Mouse (Mus musculus): ENCODE data around the gene Blm. TPM values are rescaled to one million over a fixed set of nuclear protein-coding genes. Genes with fewer than 3 reads are reported as not detected.

The Blm gene
- total and polyA plus RNA-seq, 3 experiments: 24.1 to 56.2 (median 36.4) TPM

DNA sequence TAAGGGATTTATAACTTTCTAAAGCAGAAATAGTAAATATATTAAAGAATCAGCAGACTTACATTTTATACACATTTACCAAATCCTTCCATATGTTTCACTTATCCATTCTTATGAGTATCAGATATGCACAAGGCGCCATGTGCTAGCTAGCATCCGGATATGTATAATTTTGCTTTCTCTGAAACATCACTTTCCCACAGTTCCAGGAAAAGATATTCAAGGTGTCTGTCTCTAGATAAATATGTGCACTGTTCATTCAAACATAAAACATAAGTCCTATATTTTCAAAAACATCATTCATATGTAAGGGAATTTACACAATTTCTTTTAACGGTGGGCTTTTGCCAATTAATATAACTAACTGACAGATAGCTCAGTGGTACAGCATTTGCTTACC lies 42.9 kb downstream of the Blm start:
- Histone ChIP-seq H3K4me3 (replicated peaks in 1 of 3; ENCODE audit: low read depth in 2 of 3, low read length in 2 of 3, poor library complexity in 1 of 3) (no peak overlapping the region), H3K27me3 (replicated peaks) (no peaks in the 10 kb centered on the region), H3K4me2 (ENCODE audit: insufficient read depth, low read depth, poor library complexity, severe bottlenecking) (no peak overlapping the region), H3K4me1 (ENCODE audit: control insufficient read depth in 1 of 2, insufficient read depth in 2 of 2) (peaks cover 12 to 48% of the 10 kb centered on the region in 2 experiments), H3K79me2 (replicated peaks; ENCODE audit: control insufficient read depth, extremely low read depth, insufficient read depth, poor library complexity, severe bottlenecking) (no peaks in the 10 kb centered on the region; the same call in 1 of the 2 replicates), H3K9ac (ENCODE audit: insufficient read depth, low read depth) (no peak overlapping the region), H3K9me3 (replicated peaks; ENCODE audit: low read length) (no peaks in the 10 kb centered on the region), H3K36me3 (replicated peaks in 1 of 2; ENCODE audit: control insufficient read depth in 1 of 2, insufficient read depth in 1 of 2, low read length in 1 of 2) (peaks cover 30 to 68% of the 10 kb centered on the region in 2 experiments), H3K27ac (ENCODE audit: insufficient read depth, low read depth) (no peak overlapping the region)
- in situ Hi-C loops (cut with MboI; ENCODE audit: low pct_ligation_motif_present, low pct_unique_long_range_greater_than_20kb, low sequenced_read_pairs) (no loop called here), dilution Hi-C loops (cut with MboI; ENCODE audit: extremely low pct_ligation_motif_present, extremely low pct_unique_long_range_greater_than_20kb, low sequenced_read_pairs) (no loop called here)
- no peak for DNase-seq (ENCODE audit: extremely low read depth)
- TF ChIP-seq PAX5 (IDR thresholded peaks at IDR 0.05; ENCODE audit: low read length) (no peak), KAT2A (IDR thresholded peaks at IDR 0.05; ENCODE audit: insufficient replicate concordance, low read length) (no peak), MAFK (IDR thresholded peaks at IDR 0.05; ENCODE audit: insufficient replicate concordance, low read length) (no peak), CTCF (conservative IDR thresholded peaks at IDR 0.05 in 1 of 2, IDR thresholded peaks at IDR 0.05 in 1 of 2; ENCODE audit: low read depth in 2 of 2, low read length in 2 of 2) (no peak), POLR2AphosphoS2 (IDR thresholded peaks at IDR 0.05; ENCODE audit: low read depth, low read length) (no peak), IRF4 (IDR thresholded peaks at IDR 0.05; ENCODE audit: low read depth, low read length) (no peak), USF1 (IDR thresholded peaks at IDR 0.05; ENCODE audit: low read depth, low read length) (no peak), SIN3A (IDR thresholded peaks at IDR 0.05; ENCODE audit: low read length) (no peak), ETS1 (conservative IDR thresholded peaks at IDR 0.05; ENCODE audit: low read depth, low read length) (no peak), CHD2 (IDR thresholded peaks at IDR 0.05; ENCODE audit: low read length) (no peak), NELFE (IDR thresholded peaks at IDR 0.05; ENCODE audit: low read depth, low read length) (no peak), MYC (IDR thresholded peaks at IDR 0.05; ENCODE audit: low read depth, low read length) (no peak), MAZ (IDR thresholded peaks at IDR 0.05; ENCODE audit: low read depth, low read length) (no peak), ZMIZ1 (IDR thresholded peaks at IDR 0.05; ENCODE audit: low read depth, low read length) (no peak)

DNA sequence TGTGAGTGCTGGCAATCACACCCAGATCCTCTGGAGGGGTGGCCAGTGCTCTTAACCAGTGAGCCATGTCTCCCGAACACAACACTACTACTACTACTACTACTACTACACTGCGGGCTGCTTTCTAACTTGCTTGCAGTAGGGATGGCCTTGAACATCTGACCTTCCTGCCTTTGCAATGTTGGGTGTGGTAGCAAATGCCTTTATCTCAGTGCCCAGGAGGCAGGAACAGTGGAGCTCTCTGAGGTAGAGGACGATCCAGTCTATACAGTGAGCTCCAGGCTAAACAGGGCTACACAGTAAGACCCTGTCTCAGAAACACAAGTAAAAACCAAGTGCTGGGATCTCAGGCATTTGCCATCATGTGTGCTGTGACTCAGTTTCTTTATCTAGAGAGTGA lies 43.8 kb downstream of the Blm start:
- Histone ChIP-seq H3K9ac (ENCODE audit: insufficient read depth, low read depth) (no peak overlapping the region), H3K4me2 (ENCODE audit: insufficient read depth, low read depth, poor library complexity, severe bottlenecking) (no peak overlapping the region), H3K4me1 (ENCODE audit: control insufficient read depth in 1 of 2, insufficient read depth in 2 of 2) (peaks cover 9 to 40% of the 10 kb centered on the region in 2 experiments), H3K4me3 (replicated peaks in 1 of 3; ENCODE audit: low read depth in 2 of 3, low read length in 2 of 3, poor library complexity in 1 of 3) (no peak overlapping the region), H3K36me3 (replicated peaks in 1 of 2; ENCODE audit: control insufficient read depth in 1 of 2, insufficient read depth in 1 of 2, low read length in 1 of 2) (peaks cover 28 to 64% of the 10 kb centered on the region in 2 experiments), H3K79me2 (replicated peaks; ENCODE audit: control insufficient read depth, extremely low read depth, insufficient read depth, poor library complexity, severe bottlenecking) (no peaks in the 10 kb centered on the region; the same call in 1 of the 2 replicates), H3K9me3 (replicated peaks; ENCODE audit: low read length) (no peaks in the 10 kb centered on the region), H3K27ac (ENCODE audit: insufficient read depth, low read depth) (no peak overlapping the region), H3K27me3 (replicated peaks) (no peaks in the 10 kb centered on the region)
- dilution Hi-C loops (cut with MboI; ENCODE audit: extremely low pct_ligation_motif_present, extremely low pct_unique_long_range_greater_than_20kb, low sequenced_read_pairs) (no loop called here), in situ Hi-C loops (cut with MboI; ENCODE audit: low pct_ligation_motif_present, low pct_unique_long_range_greater_than_20kb, low sequenced_read_pairs) (no loop called here)
- no peak for DNase-seq (ENCODE audit: extremely low read depth)
- TF ChIP-seq IRF4 (IDR thresholded peaks at IDR 0.05; ENCODE audit: low read depth, low read length): no peak
- no peak for TF ChIP-seq RAD21 (IDR thresholded peaks at IDR 0.05; ENCODE audit: low read depth, low read length)
- TF ChIP-seq MAX (IDR thresholded peaks at IDR 0.05; ENCODE audit: low read length): no peak
- TF ChIP-seq CHD2 (IDR thresholded peaks at IDR 0.05; ENCODE audit: low read length): no peak
- TF ChIP-seq JUN (IDR thresholded peaks at IDR 0.05; ENCODE audit: insufficient read depth, low read depth, low read length): no peak
- TF ChIP-seq MAFK (IDR thresholded peaks at IDR 0.05; ENCODE audit: insufficient replicate concordance, low read length): no peak
- no peak for TF ChIP-seq NELFE (IDR thresholded peaks at IDR 0.05; ENCODE audit: low read depth, low read length)
- no peak for TF ChIP-seq BHLHE40 (IDR thresholded peaks at IDR 0.05; ENCODE audit: low read depth, low read length)
- TF ChIP-seq ZNF384 (IDR thresholded peaks at IDR 0.05; ENCODE audit: low read depth, low read length): no peak
- TF ChIP-seq ZC3H11A (IDR thresholded peaks at IDR 0.05; ENCODE audit: low read depth, low read length): no peak
- TF ChIP-seq JUND (conservative IDR thresholded peaks at IDR 0.05; ENCODE audit: low read depth, low read length): no peak
- TF ChIP-seq SIN3A (IDR thresholded peaks at IDR 0.05; ENCODE audit: low read length): no peak
- TF ChIP-seq CTCF (conservative IDR thresholded peaks at IDR 0.05 in 1 of 2, IDR thresholded peaks at IDR 0.05 in 1 of 2; ENCODE audit: low read depth in 2 of 2, low read length in 2 of 2): no peak
- no peak for TF ChIP-seq PAX5 (IDR thresholded peaks at IDR 0.05; ENCODE audit: low read length)
- TF ChIP-seq USF2 (conservative IDR thresholded peaks at IDR 0.05; ENCODE audit: low read depth, low read length): no peak
- TF ChIP-seq USF1 (IDR thresholded peaks at IDR 0.05; ENCODE audit: low read depth, low read length): no peak
- no peak for TF ChIP-seq MYC (IDR thresholded peaks at IDR 0.05; ENCODE audit: low read depth, low read length)

Data from CH12.LX (cell line).